Mouse (Mus musculus) 3T3-L1 (cell line): ENCODE data around the gene Calb2.

Experiments used
- DNase-seq: peaks from one replicate; pipeline ENCODE4 v3.0.0-alpha.2; 2015; ENCODE audit warnings: low read depth, low spot score

Gene Calb2

DNA sequence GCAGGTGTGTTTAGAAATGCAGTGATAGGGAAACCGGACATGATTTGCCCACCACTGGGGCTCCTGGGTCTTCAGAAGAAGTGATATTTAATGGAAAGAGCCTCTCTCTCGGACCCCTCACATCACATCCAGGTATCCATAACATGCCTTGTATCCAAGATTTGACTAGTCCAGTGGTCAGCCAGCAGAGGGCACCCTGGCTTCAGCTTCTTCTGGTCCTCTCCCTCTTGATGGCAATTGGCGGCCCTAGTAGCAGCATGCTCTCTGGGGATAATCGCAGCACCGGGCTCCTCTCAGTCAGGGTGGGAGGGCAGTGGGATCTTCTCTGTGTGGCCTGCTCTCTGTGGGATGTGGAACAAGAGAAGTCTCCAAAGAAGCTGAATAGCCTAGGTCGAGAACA is 48.3 kb downstream of the Calb2 start:
- peak; percentile 48 for DNase-seq

DNA sequence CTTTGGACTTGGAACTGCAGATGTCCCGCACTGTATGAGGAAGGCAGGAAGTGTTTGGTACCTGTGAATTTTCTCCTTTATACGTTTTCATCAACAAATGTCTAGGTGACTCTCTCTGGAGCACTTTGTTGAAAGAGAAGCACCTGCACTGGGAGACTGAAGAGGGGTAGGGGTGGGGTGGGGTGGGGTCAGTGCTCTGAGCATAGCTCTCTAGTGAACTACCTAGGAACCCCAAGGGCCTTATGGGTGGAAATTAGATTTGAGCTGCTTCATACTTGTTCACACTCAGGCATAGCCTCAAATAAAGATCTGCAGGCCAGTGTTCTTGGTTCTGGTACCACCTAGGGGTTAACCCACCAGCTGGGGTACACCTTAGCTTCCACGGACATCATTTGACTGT is 65.4 kb downstream of the Calb2 start, which contains the start of gene Gm17720:
TSS of gene Gm17720 (minus strand) at position 101 of the 400 bp plus-strand sequence.
- DNase-seq, result no peak

DNA sequence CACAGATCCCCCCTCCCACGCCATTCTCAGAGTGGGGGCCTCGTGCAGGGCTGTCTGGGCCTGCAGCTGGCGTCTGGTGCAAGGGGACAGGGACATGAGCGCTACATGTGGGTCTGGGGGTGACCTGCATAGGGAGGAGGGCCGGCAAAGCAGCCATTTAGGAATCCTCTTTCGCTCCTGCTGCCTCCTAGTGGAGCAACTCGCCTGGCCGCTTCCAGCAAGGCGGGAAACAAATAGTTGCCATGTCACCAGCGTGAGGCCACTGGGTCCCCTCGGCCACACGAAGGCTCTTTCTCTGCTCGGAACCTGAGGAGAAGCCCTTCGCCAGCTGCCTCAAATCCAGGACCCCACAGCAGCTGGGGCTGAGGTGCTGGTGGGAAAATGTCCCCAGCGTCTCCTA is 66.3 kb downstream of the Calb2 start:
- no peak for DNase-seq

DNA sequence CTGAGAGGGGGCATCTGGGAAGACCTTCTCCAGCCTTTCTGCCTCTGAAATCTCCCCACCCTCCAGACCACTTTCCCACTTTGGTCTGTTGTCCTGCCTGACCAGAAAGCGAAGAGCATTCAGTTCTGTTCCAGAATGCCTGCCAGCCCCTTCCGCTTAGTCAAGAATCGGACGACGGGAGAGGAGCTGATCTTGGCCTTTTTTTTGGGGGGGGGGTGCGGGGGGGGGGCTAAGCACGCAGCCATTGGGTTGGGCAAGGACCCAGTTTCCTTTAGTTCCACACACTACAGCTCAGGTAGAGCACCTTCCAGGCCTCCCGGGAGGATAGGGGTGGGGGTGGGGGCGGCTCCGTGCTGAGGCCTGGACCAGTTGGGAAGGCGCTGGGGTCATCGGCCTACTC is 67.1 kb downstream of the Calb2 start, which contains the start of gene Gm21964:
TSS of gene Gm21964 (plus strand) at position 301 of the 400 bp plus-strand sequence.
- DNase-seq, result no peak

DNA sequence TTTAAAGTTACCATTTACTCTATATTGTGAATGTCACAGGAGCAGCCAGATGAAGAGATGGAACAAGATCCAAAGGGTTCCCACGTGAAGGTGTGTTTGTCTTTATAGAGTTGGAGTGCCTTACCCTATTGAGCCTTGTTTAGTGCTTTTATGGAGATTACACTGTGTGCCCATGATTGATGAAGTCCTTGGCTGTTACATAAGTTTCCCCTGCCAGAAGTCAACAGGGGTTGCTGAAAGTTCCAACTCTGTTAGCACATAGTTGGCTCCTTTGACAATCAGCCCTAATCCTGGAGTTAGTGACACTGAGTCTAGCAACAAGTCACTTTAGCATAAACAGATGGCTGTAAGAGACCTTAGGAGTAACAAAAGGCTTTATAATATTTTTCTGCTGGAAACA is 76.1 kb downstream of the Calb2 start:
- DNase-seq, result no peak
